Mouse (Mus musculus) kidney, embryonic 15.5 days (tissue): ENCODE measurements at regions not wholly inside any gene's neighbourhood (a gene's known extent, or its start where the extent isn't known, plus 50 kb on each side); places are given as distances from the start of the nearest gene placed in this dataset.

Experiments used
- ATAC-seq: fragments of 200-750 bp; cut with Nextera tagmentation; replicated peaks from 2 replicates; pipeline ENCODE4 v1.8.0; 2017; ENCODE audit warnings: moderate TSS enrichment; ENCODE audit not compliant: low FRiP score
- H3K27ac ChIP-seq: fragments of 300-500 bp; sonication (generic); 2 replicates; pipeline ENCODE4 v1.5.1; 2015; ENCODE audit warnings: mild to moderate bottlenecking, inconsistent platforms
- H3K27me3 ChIP-seq: fragments of 300-500 bp; sonication (generic); 2 replicates; pipeline ENCODE4 v1.6.1; 2015; ENCODE audit warnings: inconsistent platforms
- H3K36me3 ChIP-seq: fragments of 300-500 bp; sonication (generic); 2 replicates; pipeline ENCODE4 v1.6.1; 2015; ENCODE audit warnings: inconsistent platforms
- H3K4me1 ChIP-seq: fragments of 300-500 bp; sonication (generic); 2 replicates; pipeline ENCODE4 v1.6.1; 2015; ENCODE audit warnings: inconsistent platforms
- H3K4me2 ChIP-seq: fragments of 300-500 bp; sonication (generic); 2 replicates; pipeline ENCODE4 v1.6.1; 2015; ENCODE audit warnings: moderate library complexity, mild to moderate bottlenecking, inconsistent platforms
- H3K4me3 ChIP-seq: fragments of 300-500 bp; sonication (generic); replicated peaks from 2 replicates; pipeline ENCODE4 v1.5.1; 2015; ENCODE audit warnings: mild to moderate bottlenecking, inconsistent platforms
- H3K9ac ChIP-seq: fragments of 300-500 bp; sonication (generic); 2 replicates; pipeline ENCODE4 v1.6.1; 2015; ENCODE audit warnings: mild to moderate bottlenecking, inconsistent platforms
- H3K9me3 ChIP-seq: fragments of 300-500 bp; sonication (generic); replicated peaks from 2 replicates; pipeline ENCODE4 v1.6.1; 2016; ENCODE audit warnings: inconsistent platforms
- WGBS: fragments of 180-500 bp; shearing (Covaris S2); methylation state at CpG from one replicate; pipeline ENCODE4 v1.1.7; 2015; ENCODE audit warnings: mixed read lengths; 5-methylcytosine and 5-hydroxymethylcytosine counted together

- no peaks in the 10 kb centered on the region for H3K36me3 ChIP-seq
- no peak for ATAC-seq
- H3K27me3 ChIP-seq, result peaks cover 3% of the 10 kb centered on the region; the same call in 1 of the 2 replicates
- H3K9me3 ChIP-seq, result no peaks in the 10 kb centered on the region
- no peak overlapping the region for H3K4me3 ChIP-seq
- H3K27ac ChIP-seq, result no peak overlapping the region
- no peak overlapping the region for H3K4me2 ChIP-seq
- no peaks in the 10 kb centered on the region for H3K4me1 ChIP-seq
- H3K9ac ChIP-seq, result no peak overlapping the region
- WGBS, result 81% methylated on average over 3 of the region's 3 CpGs
Measured at GRCm38 (mm10) chr5:116823260-116823659, 231.6 kb upstream of the Srrm4 start.

- no peaks in the 10 kb centered on the region for H3K36me3 ChIP-seq
- H3K4me1 ChIP-seq, result no peaks in the 10 kb centered on the region
- H3K9me3 ChIP-seq, result no peaks in the 10 kb centered on the region
- no peak overlapping the region for H3K27ac ChIP-seq
- ATAC-seq, result no peak
- WGBS, result 31% methylated on average over 14 of the region's 14 CpGs
- no peak overlapping the region for H3K4me2 ChIP-seq
- peaks cover 3% of the 10 kb centered on the region; the same call in 1 of the 2 replicates for H3K27me3 ChIP-seq
- H3K4me3 ChIP-seq, result no peak overlapping the region
- H3K9ac ChIP-seq, result no peak overlapping the region
Measured at GRCm38 (mm10) chr5:116822141-116822540, 230.5 kb upstream of the Srrm4 start.

- H3K27me3 ChIP-seq, result no peaks in the 10 kb centered on the region
- no peak overlapping the region for H3K27ac ChIP-seq
- no peak overlapping the region for H3K4me2 ChIP-seq
- no peak overlapping the region for H3K9ac ChIP-seq
- H3K9me3 ChIP-seq, result no peaks in the 10 kb centered on the region
- H3K4me3 ChIP-seq, result no peak overlapping the region
- H3K36me3 ChIP-seq, result no peaks in the 10 kb centered on the region
- ATAC-seq, result no peak
- H3K4me1 ChIP-seq, result no peaks in the 10 kb centered on the region
- 60% methylated on average over 2 of the region's 2 CpGs for WGBS
Measured at GRCm38 (mm10) chr5:116809799-116810198, 218.2 kb upstream of the Srrm4 start.

GRCm38 (mm10) chr5:116809001-116809759, 217.6 kb upstream of the Srrm4 start:
- no peak for ATAC-seq
- no peak overlapping the region for H3K4me2 ChIP-seq
- H3K4me3 ChIP-seq, result no peak overlapping the region
- H3K27me3 ChIP-seq, result no peaks in the 10 kb centered on the region
- H3K27ac ChIP-seq, result no peak overlapping the region
- WGBS, result 45% methylated on average over 17 of the region's 17 CpGs
- H3K4me1 ChIP-seq, result no peaks in the 10 kb centered on the region
- H3K9me3 ChIP-seq, result no peaks in the 10 kb centered on the region
- H3K9ac ChIP-seq, result no peak overlapping the region
- H3K36me3 ChIP-seq, result no peaks in the 10 kb centered on the region

DNA sequence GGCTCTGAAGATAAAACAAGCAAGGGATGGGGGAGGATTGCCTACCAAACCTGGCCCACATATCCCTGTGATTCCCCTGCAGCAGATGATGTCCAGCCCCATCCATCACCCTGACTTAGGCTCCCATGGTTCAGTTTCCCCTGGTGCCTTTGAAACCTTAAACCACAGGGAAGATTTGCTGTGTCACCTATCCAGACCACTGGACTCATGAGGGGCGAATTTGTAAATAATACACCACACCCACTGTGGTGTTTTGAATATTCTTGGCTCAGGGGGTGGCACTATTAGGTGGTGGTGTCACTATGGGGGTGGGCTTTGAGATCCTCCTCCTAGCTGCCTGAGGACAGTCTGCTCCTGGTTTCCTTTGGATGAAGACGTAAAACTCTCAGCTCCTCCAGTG, 205.8 kb upstream of the Srrm4 start:
- no peaks in the 10 kb centered on the region for H3K9me3 ChIP-seq
- H3K27ac ChIP-seq, result no peak overlapping the region
- ATAC-seq, result no peak
- 17% methylated on average over 2 of the region's 2 CpGs for WGBS
- no peaks in the 10 kb centered on the region for H3K36me3 ChIP-seq
- H3K9ac ChIP-seq, result no peak overlapping the region
- H3K27me3 ChIP-seq, result no peaks in the 10 kb centered on the region
- H3K4me3 ChIP-seq, result no peak overlapping the region
- no peaks in the 10 kb centered on the region for H3K4me1 ChIP-seq
- no peak overlapping the region for H3K4me2 ChIP-seq

DNA sequence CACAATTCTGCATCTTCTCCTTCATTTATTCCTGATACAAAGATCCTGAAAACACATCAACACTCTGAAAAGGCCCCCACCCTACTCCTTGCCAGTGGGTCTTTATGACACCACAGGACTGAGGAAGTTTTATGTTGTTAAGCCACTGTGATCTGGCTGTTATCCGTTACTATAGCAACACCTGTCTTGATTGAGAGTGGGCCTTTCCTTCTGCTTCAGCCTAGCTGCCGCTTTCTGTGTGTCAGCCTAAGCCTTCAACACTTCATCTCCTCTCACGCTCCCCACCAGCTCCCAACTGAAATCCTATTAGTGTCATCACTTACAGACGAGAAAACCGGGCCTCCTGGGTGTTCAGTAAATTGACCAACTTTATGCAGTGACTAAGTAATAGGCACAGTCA, 203.6 kb upstream of the Srrm4 start:
- WGBS, result 67% methylated on average over 5 of the region's 5 CpGs
- Histone ChIP-seq H3K9me3 (no peaks in the 10 kb centered on the region), H3K27ac (no peak overlapping the region), H3K9ac (no peak overlapping the region), H3K36me3 (no peaks in the 10 kb centered on the region), H3K4me1 (no peaks in the 10 kb centered on the region), H3K27me3 (no peaks in the 10 kb centered on the region), H3K4me2 (no peak overlapping the region), H3K4me3 (no peak overlapping the region)
- no peak for ATAC-seq

- H3K4me3 ChIP-seq, result no peak overlapping the region
- no peak overlapping the region for H3K9ac ChIP-seq
- H3K4me2 ChIP-seq, result no peak overlapping the region
- no peak overlapping the region for H3K27ac ChIP-seq
- H3K36me3 ChIP-seq, result no peaks in the 10 kb centered on the region
- H3K4me1 ChIP-seq, result no peaks in the 10 kb centered on the region
- no peaks in the 10 kb centered on the region for H3K9me3 ChIP-seq
- WGBS, result 39% methylated on average over 8 of the region's 8 CpGs
- no peak for ATAC-seq
- no peaks in the 10 kb centered on the region for H3K27me3 ChIP-seq
Measured at GRCm38 (mm10) chr5:116790419-116790818, 198.8 kb upstream of the Srrm4 start.

- 50% methylated on average over 9 of the region's 9 CpGs for WGBS
- H3K9ac ChIP-seq, result no peak overlapping the region
- no peaks in the 10 kb centered on the region for H3K4me1 ChIP-seq
- H3K4me2 ChIP-seq, result no peak overlapping the region
- ATAC-seq, result no peak
- H3K4me3 ChIP-seq, result no peak overlapping the region
- H3K27ac ChIP-seq, result no peak overlapping the region
- H3K36me3 ChIP-seq, result no peaks in the 10 kb centered on the region
- no peaks in the 10 kb centered on the region for H3K9me3 ChIP-seq
- no peaks in the 10 kb centered on the region for H3K27me3 ChIP-seq
Measured at GRCm38 (mm10) chr5:116789859-116790258, 198.2 kb upstream of the Srrm4 start.

DNA sequence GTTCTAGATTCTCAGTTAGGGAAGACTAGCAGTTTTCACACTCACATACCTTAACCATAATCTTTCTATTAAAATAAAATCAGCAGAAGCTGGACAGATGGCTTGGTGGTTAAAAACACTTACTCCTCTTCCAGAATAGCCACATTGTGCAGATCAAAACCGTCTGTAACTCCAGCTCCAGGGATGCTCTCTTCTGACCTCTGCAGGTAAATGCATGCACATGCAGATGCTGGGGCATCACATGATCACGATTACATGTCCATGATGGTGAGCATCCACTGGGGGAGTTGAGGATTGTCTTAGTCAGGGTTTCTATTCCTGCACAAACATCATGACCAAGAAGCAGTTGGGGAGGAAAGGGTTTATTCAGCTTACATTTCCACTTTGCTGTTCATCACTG, 184.8 kb upstream of the Srrm4 start:
- Histone ChIP-seq H3K4me2 (no peak overlapping the region), H3K9me3 (no peaks in the 10 kb centered on the region), H3K27me3 (no peaks in the 10 kb centered on the region; the same call in 1 of the 2 replicates), H3K4me1 (no peaks in the 10 kb centered on the region), H3K9ac (no peak overlapping the region), H3K27ac (no peak overlapping the region), H3K36me3 (no peaks in the 10 kb centered on the region), H3K4me3 (no peak overlapping the region)
- WGBS, result 44% methylated on average over 2 of the region's 2 CpGs
- ATAC-seq, result no peak

DNA sequence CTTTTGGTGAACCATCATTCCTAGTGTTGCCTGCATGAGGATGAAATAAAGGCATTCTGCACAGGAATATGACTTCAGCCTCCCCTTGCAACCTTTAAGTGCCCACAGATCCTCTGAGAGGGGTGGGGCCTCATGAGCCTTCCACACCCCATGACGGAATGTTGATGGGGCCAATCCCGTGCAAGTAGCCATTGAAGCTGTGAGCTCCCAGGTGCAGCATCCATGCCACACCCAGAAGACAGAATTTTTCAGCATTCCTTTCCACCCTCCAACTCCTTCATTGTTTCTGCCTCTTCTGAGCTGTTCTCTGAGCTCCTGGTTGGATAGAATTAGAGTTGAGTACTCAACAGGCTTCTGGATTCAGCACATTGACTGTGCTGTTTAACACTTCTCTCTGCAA, 174.6 kb upstream of the Srrm4 start:
- Histone ChIP-seq H3K4me3 (no peak overlapping the region), H3K27ac (no peak overlapping the region), H3K4me2 (no peak overlapping the region), H3K36me3 (no peaks in the 10 kb centered on the region), H3K4me1 (no peaks in the 10 kb centered on the region), H3K27me3 (no peaks in the 10 kb centered on the region), H3K9ac (no peak overlapping the region), H3K9me3 (0 out of 2 replicates have a peak, but pooled peaks cover 4% of the 10 kb centered on the region)
- no peak for ATAC-seq
- 76% methylated on average over 2 of the region's 2 CpGs for WGBS

- Histone ChIP-seq H3K4me1 (no peaks in the 10 kb centered on the region), H3K4me2 (no peak overlapping the region), H3K4me3 (no peak overlapping the region), H3K9ac (no peak overlapping the region), H3K27me3 (no peaks in the 10 kb centered on the region), H3K9me3 (0 out of 2 replicates have a peak, but pooled peaks cover 4% of the 10 kb centered on the region), H3K36me3 (no peaks in the 10 kb centered on the region), H3K27ac (no peak overlapping the region)
- ATAC-seq, result no peak
- 93% methylated on average over 6 of the region's 6 CpGs for WGBS
Measured at GRCm38 (mm10) chr5:116761323-116761722, 169.7 kb upstream of the Srrm4 start.

- Histone ChIP-seq H3K4me2 (no peak overlapping the region), H3K36me3 (no peaks in the 10 kb centered on the region), H3K4me1 (no peaks in the 10 kb centered on the region), H3K9ac (no peak overlapping the region), H3K27me3 (no peaks in the 10 kb centered on the region), H3K4me3 (no peak overlapping the region), H3K27ac (no peak overlapping the region), H3K9me3 (no peaks in the 10 kb centered on the region)
- WGBS, result 43% methylated on average over 14 of the region's 14 CpGs
- no peak for ATAC-seq
Measured at GRCm38 (mm10) chr5:116758687-116759086, 167.1 kb upstream of the Srrm4 start.

- Histone ChIP-seq H3K27me3 (no peaks in the 10 kb centered on the region), H3K9me3 (no peaks in the 10 kb centered on the region), H3K36me3 (no peaks in the 10 kb centered on the region), H3K4me1 (no peaks in the 10 kb centered on the region), H3K9ac (no peak overlapping the region), H3K27ac (no peak overlapping the region), H3K4me2 (no peak overlapping the region), H3K4me3 (no peak overlapping the region)
- ATAC-seq, result no peak
- 83% methylated on average over 2 of the region's 2 CpGs for WGBS
Measured at GRCm38 (mm10) chr5:116752941-116753340, 161.3 kb upstream of the Srrm4 start.
